Mouse (Mus musculus) adrenal gland (tissue): ENCODE measurements at regions not wholly inside any gene's neighbourhood (a gene's known extent, or its start where the extent isn't known, plus 50 kb on each side); places are given as distances from the start of the nearest gene placed in this dataset.

ENCODE experiments used
- intact Hi-C: fragments of 180-260 bp; cut with DNase I; formaldehyde crosslinking; loops from one replicate; pipeline ENCODE4 v1.15.1; 2025

GRCm38 (mm10) chr10:84087528-84087927, 352.9 kb downstream of the Nuak1 start:
- intact Hi-C loops, result no loop called here

DNA sequence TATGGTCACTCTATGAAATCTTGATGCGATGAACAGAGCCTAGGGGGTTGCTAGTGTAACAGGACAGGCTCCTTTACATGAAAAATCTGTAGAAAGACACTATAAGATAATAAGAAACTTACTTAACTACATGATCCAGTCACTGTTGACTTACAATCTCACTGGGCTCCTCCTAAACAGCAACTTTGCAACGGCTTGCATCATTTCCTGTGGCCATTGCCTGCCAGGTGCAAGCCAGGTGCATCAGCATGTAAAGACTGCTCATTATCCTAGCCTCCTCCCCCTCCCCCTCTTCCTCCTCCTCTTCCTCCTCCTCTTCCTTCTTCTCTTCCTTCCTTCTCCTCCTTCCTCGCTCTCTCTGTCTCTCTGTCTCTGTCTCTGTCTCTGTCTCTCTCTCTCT, 352.5 kb downstream of the Nuak1 start:
- intact Hi-C loops, result loop anchor here (1.0 kb wide), 1 partner anchor 23 kb away; no protein-coding TSS in a partner anchor

GRCm38 (mm10) chr10:84088799-84089778, 351.3 kb downstream of the Nuak1 start:
- intact Hi-C loops, result loop anchor here (1.0 kb wide), 1 partner anchor 24 kb away; no protein-coding TSS in a partner anchor

DNA sequence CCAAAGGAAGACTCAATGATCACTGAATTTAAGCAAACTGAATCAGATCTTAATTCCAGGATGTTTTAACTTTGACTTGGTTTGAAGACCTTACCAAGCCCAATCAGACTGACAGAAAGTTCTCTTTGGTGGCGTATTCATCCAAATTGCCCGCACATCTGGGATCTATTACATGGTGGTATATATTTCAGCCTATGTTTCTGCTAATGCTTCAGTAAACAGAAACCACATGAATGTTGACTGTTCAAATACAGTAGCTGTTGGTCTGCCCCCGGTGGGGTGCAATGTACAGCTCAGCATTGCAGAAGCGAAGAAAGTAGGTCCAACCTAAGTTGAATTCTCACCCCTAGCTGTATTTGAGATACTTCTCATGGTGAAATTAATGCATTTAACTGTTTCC, 346.5 kb downstream of the Nuak1 start:
- intact Hi-C loops, result no loop called here

GRCm38 (mm10) chr10:84097196-84097595, 343.2 kb downstream of the Nuak1 start:
- intact Hi-C loops, result no loop called here

DNA sequence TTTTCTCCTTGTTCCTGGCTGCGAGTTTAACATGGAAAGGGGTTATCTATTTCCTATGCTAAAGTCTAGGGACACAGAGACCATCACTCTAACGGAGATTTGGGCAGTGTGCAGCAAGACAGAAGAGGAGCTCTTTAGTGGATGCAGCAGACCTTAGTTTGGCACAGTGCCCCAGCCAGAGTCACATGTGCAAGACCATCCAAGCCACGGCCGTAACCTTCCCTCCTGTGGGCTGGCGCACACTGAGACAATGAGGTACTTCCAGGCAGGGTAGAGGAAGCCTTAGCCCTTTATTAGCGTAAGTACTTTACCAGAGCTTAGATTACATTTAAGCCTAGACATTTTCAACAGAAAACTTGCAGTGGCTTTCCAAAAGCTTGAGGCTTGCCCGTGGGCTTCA, 336.4 kb downstream of the Nuak1 start:
- intact Hi-C loops, result no loop called here

- intact Hi-C loops, result no loop called here
Measured at GRCm38 (mm10) chr10:84104556-84104955, 335.8 kb downstream of the Nuak1 start.

DNA sequence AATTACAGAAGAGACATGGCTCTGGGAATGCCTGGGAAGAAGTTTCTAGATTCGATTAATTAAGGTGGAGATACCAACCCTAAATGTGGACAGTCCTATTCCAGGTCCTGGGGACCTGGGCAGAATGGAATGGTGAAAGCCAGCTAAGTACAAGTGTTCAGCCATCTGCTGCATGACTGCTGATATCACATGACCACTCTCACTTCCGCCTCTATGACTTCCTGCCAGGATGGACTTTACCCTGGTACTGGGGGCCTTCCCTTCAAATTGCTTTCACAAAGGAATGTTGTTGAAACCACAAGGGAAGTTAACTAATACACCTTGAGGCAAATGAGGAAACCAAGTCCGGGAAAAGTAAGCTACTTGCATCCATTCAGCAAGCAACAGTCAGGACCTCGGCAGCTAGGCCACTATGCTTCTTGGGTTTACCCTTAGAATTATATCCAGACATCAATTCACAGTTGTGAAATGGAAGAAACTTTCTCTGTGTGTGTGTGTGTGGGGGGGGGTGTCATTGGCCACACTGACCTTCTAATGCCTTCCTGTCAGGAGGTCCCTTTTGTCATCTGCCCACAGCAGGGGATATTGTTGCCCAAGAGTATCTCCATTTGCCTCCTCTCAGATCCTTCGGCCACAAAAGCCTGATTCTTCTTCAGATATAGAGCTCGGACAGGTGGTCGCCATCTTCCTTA, 330.6 kb downstream of the Nuak1 start:
- intact Hi-C loops, result no loop called here

DNA sequence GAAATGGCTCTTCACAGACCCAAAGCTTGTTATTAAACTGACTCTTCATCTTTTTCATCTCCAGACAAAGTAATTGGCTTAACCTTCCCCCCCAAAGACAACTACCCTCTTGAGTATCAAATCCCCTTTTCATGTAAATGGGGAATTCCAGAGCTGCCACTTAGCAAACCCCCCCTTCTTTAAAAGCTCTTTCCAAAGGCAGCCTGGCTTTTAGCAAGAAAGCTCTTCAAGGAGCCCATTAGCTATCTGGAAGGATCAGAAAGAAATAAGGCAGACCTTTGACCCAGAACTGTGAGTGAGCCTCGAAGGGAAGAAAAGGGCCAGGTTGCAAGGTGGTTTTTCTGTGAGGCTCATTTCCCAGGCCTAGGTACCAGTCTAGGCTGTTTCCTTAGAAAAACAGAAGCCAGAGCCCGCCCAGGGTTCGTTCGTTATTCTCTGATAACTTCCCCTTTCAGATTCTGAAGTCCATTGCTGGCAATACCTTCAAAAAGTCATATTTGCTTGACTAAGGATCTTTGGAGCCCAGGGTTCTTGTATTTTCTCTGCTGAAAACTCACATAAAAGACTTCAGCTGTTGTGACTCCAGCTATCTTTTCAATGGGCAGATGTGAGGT, 329.9 kb downstream of the Nuak1 start:
- intact Hi-C loops, result no loop called here

DNA sequence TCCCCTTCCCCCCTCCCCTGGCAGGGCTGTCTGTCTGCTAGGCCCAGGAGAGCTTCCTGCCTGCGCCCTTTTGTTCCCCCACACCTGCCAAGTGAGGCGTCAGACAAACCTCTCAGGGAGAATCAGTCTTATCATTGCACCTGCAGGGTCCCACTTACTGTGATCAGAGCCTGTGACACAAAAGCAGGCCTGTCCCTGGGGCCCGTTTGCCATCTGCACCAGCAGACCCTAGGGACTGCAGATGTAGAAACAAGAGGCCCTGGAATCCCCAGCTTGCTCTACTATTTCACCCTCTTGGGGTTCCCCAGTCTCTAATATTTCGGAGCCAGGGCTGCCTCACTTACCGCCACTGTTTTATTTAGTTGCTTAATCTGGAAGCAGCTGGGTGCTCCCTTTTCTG, 328.9 kb downstream of the Nuak1 start:
- intact Hi-C loops, result no loop called here

GRCm38 (mm10) chr10:84111909-84112308, 328.5 kb downstream of the Nuak1 start:
- intact Hi-C loops, result no loop called here

DNA sequence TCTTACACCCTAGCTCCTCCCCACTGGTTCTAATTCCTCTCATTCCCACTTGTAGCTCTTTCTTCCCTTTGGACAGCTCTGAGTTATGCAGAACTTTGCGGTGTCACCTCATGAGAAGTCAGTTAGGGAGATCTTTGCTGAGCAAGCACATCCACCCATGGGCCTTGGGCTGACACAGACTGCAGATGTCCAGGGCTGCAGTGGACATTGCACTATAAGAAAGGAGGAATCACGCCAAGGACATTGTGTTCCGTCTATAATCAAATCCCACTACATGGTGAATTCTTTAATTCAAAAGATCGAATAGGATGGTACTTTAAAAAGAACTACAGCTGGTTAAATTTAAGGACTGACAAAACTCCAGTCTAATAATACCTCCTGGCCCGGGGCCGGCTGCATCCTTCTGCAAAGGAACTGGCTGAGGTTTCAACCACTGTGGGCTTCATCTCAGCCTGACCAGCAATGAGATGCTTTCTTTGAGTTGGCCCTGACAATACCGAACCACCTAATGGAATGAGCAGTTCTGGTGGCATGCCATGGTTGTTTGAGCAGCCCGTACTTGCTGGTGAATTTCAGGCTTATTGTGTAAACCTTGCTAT, 320.3 kb downstream of the Nuak1 start:
- intact Hi-C loops, result no loop called here

- intact Hi-C loops, result no loop called here
Measured at GRCm38 (mm10) chr10:84137019-84137658, 303.3 kb downstream of the Nuak1 start.

DNA sequence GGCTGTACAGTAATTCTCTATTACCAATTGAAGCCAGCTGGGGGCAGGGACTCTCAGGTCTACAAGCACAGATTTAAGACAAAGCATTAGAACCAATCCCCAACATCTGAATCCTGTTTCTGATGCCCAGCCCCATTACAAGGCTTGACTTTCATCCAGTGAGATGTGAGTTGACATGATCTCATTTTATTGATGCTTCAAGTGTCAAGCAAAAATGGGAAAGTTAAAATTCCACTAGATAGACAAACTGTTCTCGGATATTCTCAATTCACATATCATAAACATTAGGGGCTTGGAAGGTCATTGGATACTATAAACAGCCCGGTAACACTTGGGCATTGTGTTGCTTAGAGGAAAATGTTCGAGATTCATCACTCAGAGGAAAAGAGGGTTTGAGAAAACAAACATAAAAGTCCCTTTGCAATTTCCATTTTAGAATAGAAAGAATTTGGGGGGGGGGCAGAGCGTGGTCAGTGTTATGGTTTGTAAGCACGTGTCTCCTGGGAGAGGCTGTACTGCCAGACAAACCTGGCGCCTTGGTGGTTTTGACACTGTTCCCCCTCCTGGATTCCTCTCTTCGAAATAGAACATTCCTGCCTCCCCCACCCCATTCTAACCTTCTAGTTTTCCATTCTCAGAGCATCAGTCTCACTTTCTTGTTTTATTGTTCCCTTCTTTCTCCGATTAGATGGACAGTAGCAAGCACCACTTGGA, 297.5 kb downstream of the Nuak1 start:
- intact Hi-C loops, result no loop called here

- intact Hi-C loops, result no loop called here
Measured at GRCm38 (mm10) chr10:84143674-84144343, 296.6 kb downstream of the Nuak1 start.

DNA sequence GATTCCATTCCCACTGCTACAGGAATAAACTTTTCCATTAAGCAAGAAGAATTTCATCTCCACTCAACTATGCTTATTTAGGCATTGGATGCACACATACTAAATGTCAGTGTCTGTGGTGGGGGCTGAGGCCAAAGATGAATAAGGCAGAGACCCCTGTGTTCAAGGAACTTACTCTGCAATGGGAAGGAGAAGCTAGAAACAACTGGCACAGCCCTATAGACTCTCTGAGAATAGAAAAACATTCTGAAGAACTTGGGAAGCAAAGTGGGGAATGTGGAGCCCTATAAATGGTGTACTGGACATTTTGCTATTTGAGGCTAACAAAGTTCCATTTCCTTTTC, 296.1 kb downstream of the Nuak1 start:
- intact Hi-C loops, result no loop called here

DNA sequence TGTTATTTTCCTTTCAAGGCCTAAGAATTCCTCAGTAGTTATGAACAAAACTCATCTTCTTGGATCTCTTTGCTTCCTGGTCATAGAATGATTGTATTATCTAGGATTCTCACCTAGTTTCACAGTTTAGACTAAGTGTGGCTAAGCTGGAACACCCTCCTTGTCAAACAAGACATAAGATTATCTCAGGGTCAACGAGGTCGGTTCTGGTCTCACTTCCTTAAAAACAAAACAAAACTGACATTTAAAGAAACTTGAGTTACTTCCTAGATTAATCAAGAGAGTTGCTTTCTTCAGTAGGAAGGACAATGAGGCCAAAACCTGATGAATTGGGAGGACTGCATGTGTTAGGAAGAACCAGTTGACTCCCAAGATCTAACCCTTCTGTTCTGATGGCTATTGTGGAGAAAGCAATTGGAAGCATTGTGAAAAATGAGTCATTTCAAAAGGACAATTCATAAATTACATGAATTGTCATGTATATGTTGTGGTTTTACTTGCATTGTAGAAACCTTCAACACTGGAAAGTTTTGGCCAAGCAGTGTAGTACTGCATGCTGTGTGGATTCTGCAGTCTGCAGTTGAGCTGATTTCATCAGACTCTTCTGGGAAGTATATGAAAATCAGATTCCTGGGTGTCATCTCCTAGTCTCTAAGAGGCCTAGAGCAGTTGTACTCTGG, 293.0 kb downstream of the Nuak1 start:
- intact Hi-C loops, result no loop called here

DNA sequence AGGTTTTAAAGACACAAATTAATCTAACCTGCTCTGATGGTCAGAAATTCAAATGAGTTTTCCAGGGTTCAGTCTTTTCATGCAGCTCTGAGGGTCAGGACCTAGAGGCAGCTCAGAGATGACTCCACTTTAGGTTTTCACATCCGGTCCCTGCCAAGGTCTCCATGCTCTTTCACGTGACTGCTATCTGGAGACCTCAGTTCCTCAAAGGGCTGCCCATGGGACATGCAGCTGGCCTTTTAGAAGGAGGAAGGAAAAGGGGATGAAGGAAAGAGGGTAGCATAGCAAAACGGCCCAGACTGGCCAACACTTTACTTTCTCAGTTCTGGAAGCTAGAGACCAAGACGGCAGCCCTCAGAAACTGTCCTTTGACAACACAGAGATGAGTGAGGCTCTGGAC, 276.6 kb downstream of the Nuak1 start:
- intact Hi-C loops, result loop anchor here (10.0 kb wide), 1 partner anchor 271 kb away; no protein-coding TSS in a partner anchor
